ENCODE assay signal across 8 mouse cellular contexts in the genomic region with DNA sequence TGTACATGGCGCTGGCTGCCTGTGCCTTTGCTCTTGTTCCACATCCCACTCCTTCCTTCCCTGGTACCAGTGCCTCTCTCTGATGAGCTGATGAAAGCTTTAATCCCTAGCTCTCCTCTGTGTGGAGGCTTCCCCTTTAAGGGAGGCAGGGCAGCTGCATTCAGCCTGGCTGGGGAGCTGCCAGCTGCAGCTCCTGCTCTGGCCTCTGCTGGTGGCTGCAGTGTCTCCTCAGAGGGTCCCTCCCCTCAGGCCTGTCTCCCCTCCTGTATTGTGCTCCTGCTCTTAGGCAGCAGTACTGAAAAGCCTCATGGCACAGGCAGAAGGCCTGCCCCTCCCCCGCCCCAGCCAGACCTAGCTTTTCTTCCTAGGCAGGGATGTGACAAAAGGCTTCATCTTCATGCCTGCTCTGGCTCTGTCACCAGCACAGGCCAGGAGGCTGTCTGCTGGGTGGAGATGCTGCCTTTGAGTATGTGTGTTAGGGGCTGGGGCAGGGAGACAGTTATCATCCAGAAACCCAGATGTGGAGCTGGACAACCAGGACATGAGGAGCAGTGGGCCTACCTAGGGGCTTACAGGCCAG.
A peak's percentile ranks its signal among the peaks of the same experiment; 100 is the strongest.
DNase-seq lines count a peak whose midpoint lies in the region; ATAC-seq and TF ChIP-seq lines count a peak whose summit lies in the region.
"Not testable (repeated sequence)": the region's sequence is repeated elsewhere in the genome, so short reads cannot be mapped to it uniquely, and the experiment has no call there.

No protein-coding gene starts in this region.

- ATAC-seq in forebrain, embryonic 12.5 days (ENCODE audit: low FRiP score): peak; percentile 95
- ATAC-seq in heart, embryonic 11.5 days (replicated peaks; ENCODE audit: insufficient number of reproducible peaks, low FRiP score, low TSS enrichment): peak; percentile 65
- peak; percentile 73 for ATAC-seq in intestine, embryonic 15.5 days
- ATAC-seq in liver, postnatal 0 days: peak; percentile 35; the same call in 1 of the 2 replicates
- ATAC-seq in stomach, embryonic 16.5 days (ENCODE audit: insufficient read depth, low FRiP score): peak; percentile 65; the same call in 1 of the 2 replicates

- intact Hi-C loops in left cerebral cortex, adult 2 months (cut with DNase I): loop anchor here (1.0 kb wide), 1 partner anchor 24 kb away; no protein-coding TSS in a partner anchor

- H3K9ac ChIP-seq in forebrain, embryonic 12.5 days: peak overlapping the region; percentile 33; the same call in 1 of the 2 replicates
- H3K9ac ChIP-seq in heart, embryonic 11.5 days (ENCODE audit: low read depth, low read length); intestine, embryonic 15.5 days; liver, postnatal 0 days (replicated peaks); stomach, embryonic 16.5 days (ENCODE audit: low read length): not testable (repeated sequence)

- not testable (repeated sequence) for TF ChIP-seq CTCF in left cerebral cortex, adult 2 months (IDR thresholded peaks at IDR 0.05); liver, postnatal 0 days (IDR thresholded peaks at IDR 0.05; ENCODE audit: low read depth)

- H3K4me2 ChIP-seq in forebrain, embryonic 12.5 days: peak overlapping the region; percentile 41
- H3K4me2 ChIP-seq in heart, embryonic 11.5 days; intestine, embryonic 15.5 days (replicated peaks); liver, postnatal 0 days (ENCODE audit: low read depth, low read length); stomach, embryonic 16.5 days (ENCODE audit: low read depth, low read length): not testable (repeated sequence)
- peak overlapping the region; percentile 18 for H3K4me2 ChIP-seq in myocyte (ENCODE audit: low read depth)

- H3K27me3 ChIP-seq in forebrain, embryonic 12.5 days; heart, embryonic 11.5 days (ENCODE audit: control insufficient read depth, insufficient read depth, low read length); intestine, embryonic 15.5 days (replicated peaks); liver, postnatal 0 days (ENCODE audit: insufficient read depth, low read length); myocyte (ENCODE audit: control insufficient read depth, insufficient read depth, insufficient read length); stomach, embryonic 16.5 days (ENCODE audit: control insufficient read depth, insufficient read depth, low read length): not testable (repeated sequence)

- not testable (repeated sequence) for H3K4me1 ChIP-seq in brown adipose tissue, adult 24 weeks (ENCODE audit: control insufficient read depth, insufficient read depth, insufficient read length, low read length); heart, embryonic 11.5 days (ENCODE audit: control insufficient read depth, insufficient read depth, low read length); intestine, embryonic 15.5 days (replicated peaks); liver, postnatal 0 days (ENCODE audit: insufficient read depth); stomach, embryonic 16.5 days (ENCODE audit: control insufficient read depth, insufficient read depth, low read length)
- H3K4me1 ChIP-seq in forebrain, embryonic 12.5 days: peaks cover 30% of the 10 kb centered on the region

- not testable (repeated sequence) for H3K79me2 ChIP-seq in myocyte (ENCODE audit: control insufficient read depth, insufficient read depth)

- TF ChIP-seq POLR2A in myocyte (IDR thresholded peaks at IDR 0.05; ENCODE audit: insufficient read length, low read depth): not testable (repeated sequence)

- H3ac ChIP-seq in myocyte (ENCODE audit: control insufficient read depth, insufficient read length): not testable (repeated sequence)

- TF ChIP-seq EP300 in liver, postnatal 0 days (IDR thresholded peaks at IDR 0.05; ENCODE audit: low read depth): not testable (repeated sequence)

- not testable (repeated sequence) for H3K36me3 ChIP-seq in forebrain, embryonic 12.5 days (replicated peaks); heart, embryonic 11.5 days (ENCODE audit: control insufficient read depth, insufficient read depth, low read length); intestine, embryonic 15.5 days; liver, postnatal 0 days (replicated peaks; ENCODE audit: insufficient read depth, low read length); myocyte (ENCODE audit: control insufficient read depth, insufficient read depth); stomach, embryonic 16.5 days (ENCODE audit: control insufficient read depth, insufficient read depth, low read length)

- H3K4me3 ChIP-seq in brown adipose tissue, adult 24 weeks (ENCODE audit: insufficient read depth, low read depth, low read length); forebrain, embryonic 12.5 days (replicated peaks); heart, embryonic 11.5 days (ENCODE audit: low read depth, low read length); intestine, embryonic 15.5 days (replicated peaks); left cerebral cortex, adult 2 months; liver, postnatal 0 days (ENCODE audit: low read depth, low read length); myocyte; stomach, embryonic 16.5 days (replicated peaks; ENCODE audit: low read length): not testable (repeated sequence)

- not testable (repeated sequence) for H3K9me3 ChIP-seq in forebrain, embryonic 12.5 days; heart, embryonic 11.5 days (replicated peaks; ENCODE audit: control insufficient read depth, low read length); intestine, embryonic 15.5 days; liver, postnatal 0 days (ENCODE audit: low read length); stomach, embryonic 16.5 days (replicated peaks; ENCODE audit: control insufficient read depth, low read length)

- DNase-seq in left cerebral cortex, adult 2 months (ENCODE audit: extremely low spot score in 1 of 2, low spot score in 2 of 2): peak in 1 of 2 experiments; percentile 18
- DNase-seq in liver, postnatal 0 days: not testable (repeated sequence)

- peak overlapping the region; percentile 29; the same call in 1 of the 2 replicates for H3K27ac ChIP-seq in brown adipose tissue, adult 24 weeks (replicated peaks; ENCODE audit: low read depth, low read length)
- peak overlapping the region; percentile 96 for H3K27ac ChIP-seq in forebrain, embryonic 12.5 days
- 0 out of 2 replicates have a peak overlapping the region, but pooled peaks have one; percentile 46 for H3K27ac ChIP-seq in heart, embryonic 11.5 days (ENCODE audit: low read depth, low read length)
- not testable (repeated sequence) for H3K27ac ChIP-seq in intestine, embryonic 15.5 days; liver, postnatal 0 days (ENCODE audit: low read depth)
- H3K27ac ChIP-seq in left cerebral cortex, adult 2 months: peak overlapping the region; percentile 87
- peak overlapping the region; percentile 66 for H3K27ac ChIP-seq in stomach, embryonic 16.5 days (ENCODE audit: low read length)

- WGBS in forebrain, embryonic 12.5 days: 0% methylated on average over 1 of the region's 2 CpGs
- 10% methylated on average over 1 of the region's 2 CpGs for WGBS in heart, embryonic 11.5 days (ENCODE audit: insufficient replicate concordance)
- WGBS in intestine, embryonic 15.5 days: 62% methylated on average over 1 of the region's 2 CpGs
- 77% methylated on average over 1 of the region's 2 CpGs for WGBS in liver, postnatal 0 days (ENCODE audit: insufficient replicate concordance)
- 30% methylated on average over 2 of the region's 2 CpGs for WGBS in stomach, embryonic 16.5 days

TF ChIP-seq in myocyte, 11 proteins besides CTCF, POLR2A, EP300 and RAD21:
- TF ChIP-seq MYOG (IDR thresholded peaks at IDR 0.05; ENCODE audit: control insufficient read depth in 1 of 3, insufficient read depth in 1 of 3, insufficient read length in 2 of 3, low read depth in 2 of 3): peak in 1 of 3 experiments; percentile 5

Comparison
In these comparisons a context has a peak if more than half of its experiments do, and no peak if none do; other contexts are left out.
1. ATAC-seq: peak in every context shown above with its lines; median percentile 95 in forebrain, embryonic 12.5 days; 73 in intestine, embryonic 15.5 days; 65 in heart, embryonic 11.5 days; 65 in stomach, embryonic 16.5 days; 35 in liver, postnatal 0 days.